Mouse (Mus musculus): ENCODE results near the gene Sv2c.

DNA sequence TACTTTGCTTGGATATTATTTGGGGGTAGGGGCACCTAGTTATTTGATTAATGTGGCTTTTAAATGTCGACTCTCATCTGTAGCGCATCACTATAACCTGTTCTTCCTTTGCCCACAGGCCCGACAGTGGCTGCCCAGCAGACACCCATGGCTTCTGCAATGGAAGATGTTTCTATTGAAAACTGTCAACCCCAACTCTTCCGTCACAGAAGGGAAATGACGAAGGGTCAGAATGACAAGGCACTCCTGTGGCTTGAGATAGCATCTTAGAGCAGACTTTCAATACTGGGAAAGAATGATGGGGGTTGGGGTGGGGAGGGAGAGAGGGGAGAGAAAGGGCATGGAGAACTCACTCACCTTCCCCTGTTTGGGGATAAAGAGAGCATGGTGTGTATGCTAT lies 145.2 kb downstream of the Sv2c start:
- TF ChIP-seq POLR2A (IDR thresholded peaks at IDR 0.05; ENCODE audit: borderline replicate concordance, extremely low read depth, low read depth, low read length) (no peak), CTCF (IDR thresholded peaks at IDR 0.05; ENCODE audit: insufficient read depth, low read length) (no peak)

All from lung, adult 2 months (tissue).